ENCODE assay signal across 18 mouse cellular contexts in the genomic region with DNA sequence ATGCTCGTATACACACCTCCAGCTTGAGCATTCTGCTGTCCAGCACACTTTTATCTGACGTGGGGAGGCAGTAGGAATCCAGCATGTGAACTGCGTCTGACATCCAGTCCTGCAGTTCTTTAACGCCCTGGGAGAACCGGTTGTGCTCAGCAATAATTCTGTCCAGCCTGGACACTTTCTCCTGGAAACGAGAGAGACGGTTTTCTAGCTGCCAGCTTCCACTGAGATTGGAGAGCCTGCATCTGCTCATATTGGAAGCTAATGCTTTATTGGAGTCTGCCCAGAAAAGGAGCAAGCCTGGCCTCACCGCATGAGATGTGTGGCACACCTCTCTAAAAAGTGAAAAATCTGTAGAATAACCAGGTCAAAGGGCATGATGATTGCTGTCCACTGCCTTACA.
DNase-seq lines count a peak whose midpoint lies in the region; ATAC-seq and TF ChIP-seq lines count a peak whose summit lies in the region.
"Had no signal": no experiment of that assay in that cellular context is flagged by ENCODE, and none has a peak within 500 bp of the region (broad histone marks: within the 10 kb centered on the region; RNA-seq: fewer than 3 reads in every experiment).

No protein-coding gene starts in this region.

- no peak overlapping the region for H3K4me3 ChIP-seq in forebrain, embryonic 11.5 days (ENCODE audit: low read depth, low read length)
- H3K4me3 ChIP-seq in layer of hippocampus, adult 2 months: no peak overlapping the region
- H3K4me3 ChIP-seq: embryonic facial prominence, embryonic 13.5 days; forebrain, embryonic 13.5 days; heart, embryonic 13.5 days; hindbrain, embryonic 15.5 days had no signal

- no peak for ATAC-seq in forebrain, embryonic 11.5 days (replicated peaks; ENCODE audit: low FRiP score)
- ATAC-seq: forebrain, embryonic 13.5 days; intestine, embryonic 16.5 days had no signal

- intact Hi-C loops in left cerebral cortex, postnatal 4 days (cut with DNase I): no loop called here

- no peak overlapping the region for H3K9ac ChIP-seq in forebrain, embryonic 11.5 days (ENCODE audit: low read length)
- H3K9ac ChIP-seq: embryonic facial prominence, embryonic 13.5 days; forebrain, embryonic 13.5 days; heart, embryonic 13.5 days; hindbrain, embryonic 15.5 days had no signal

- WGBS in forebrain, embryonic 11.5 days: 89% methylated on average over 8 of the region's 8 CpGs

- no peaks in the 10 kb centered on the region for H3K4me1 ChIP-seq in forebrain, embryonic 11.5 days (replicated peaks; ENCODE audit: control insufficient read depth, insufficient read depth, low read length)
- H3K4me1 ChIP-seq: embryonic facial prominence, embryonic 13.5 days; forebrain, embryonic 13.5 days had no signal

- no peak overlapping the region for H3K4me2 ChIP-seq in forebrain, embryonic 11.5 days (ENCODE audit: low read depth, low read length, severe bottlenecking)
- H3K4me2 ChIP-seq: embryonic facial prominence, embryonic 13.5 days; forebrain, embryonic 13.5 days; heart, embryonic 13.5 days; hindbrain, embryonic 15.5 days had no signal

- TF ChIP-seq CTCF in layer of hippocampus, adult 2 months (conservative IDR thresholded peaks at IDR 0.05): no peak

- no peaks in the 10 kb centered on the region for H3K27me3 ChIP-seq in forebrain, embryonic 11.5 days (ENCODE audit: control insufficient read depth, insufficient read depth, low read length)
- H3K27me3 ChIP-seq: embryonic facial prominence, embryonic 13.5 days; forebrain, embryonic 13.5 days; heart, embryonic 13.5 days; hindbrain, embryonic 15.5 days had no signal

- H3K9me3 ChIP-seq in forebrain, embryonic 11.5 days (ENCODE audit: control insufficient read depth, low read length): no peaks in the 10 kb centered on the region; the same call in 1 of the 2 replicates
- H3K9me3 ChIP-seq: forebrain, embryonic 13.5 days had no signal

- peak; percentile 8 for DNase-seq in left cerebral cortex, postnatal 4 days
- DNase-seq in left cerebral cortex, adult 11 months (ENCODE audit: low spot score): no peak
- peak; percentile 65 to 79 for DNase-seq in cerebellum, adult 18-20 months
- peak; percentile 83 for DNase-seq in cerebellum, adult 9-11 months
- DNase-seq in cerebellum, postnatal 36 days: peak; percentile 57 to 63
- no peak for DNase-seq in forebrain, embryonic 11.5 days (ENCODE audit: low spot score)
- no peak for DNase-seq in adrenal gland, adult 8-10 months
- no peak for DNase-seq in layer of hippocampus, adult 2 months (ENCODE audit: low spot score in 2 of 2)
- DNase-seq: adrenal gland, postnatal 10 days; gastrocnemius, postnatal 10 days; heart, adult 11 months; heart, postnatal 36 days; kidney, adult 2 months had no signal

- H3K36me3 ChIP-seq in forebrain, embryonic 11.5 days (ENCODE audit: control insufficient read depth, insufficient read depth, low read length): no peaks in the 10 kb centered on the region

- no peak overlapping the region for H3K27ac ChIP-seq in forebrain, embryonic 11.5 days (ENCODE audit: low read depth, low read length)
- no peak overlapping the region for H3K27ac ChIP-seq in layer of hippocampus, adult 2 months
- H3K27ac ChIP-seq: embryonic facial prominence, embryonic 13.5 days; forebrain, embryonic 13.5 days; heart, embryonic 13.5 days; hindbrain, embryonic 15.5 days had no signal

Comparison
In these comparisons a context has a peak if more than half of its experiments do, and no peak if none do; other contexts are left out.
1. DNase-seq: peak in left cerebral cortex, postnatal 4 days (single experiment), cerebellum, adult 18-20 months (2 of 2), cerebellum, adult 9-11 months (single experiment) and cerebellum, postnatal 36 days (2 of 2); none in left cerebral cortex, adult 11 months (single experiment), forebrain, embryonic 11.5 days (single experiment), adrenal gland, adult 8-10 months (single experiment) and layer of hippocampus, adult 2 months (0 of 2).